Mouse (Mus musculus) thymus, postnatal 0 days (tissue): ENCODE measurements around the gene Hist2h2ac. TPM values are rescaled to one million over a fixed set of nuclear protein-coding genes. Genes with fewer than 3 reads are reported as not detected.
"Not testable (repeated sequence)": the region's sequence is repeated elsewhere in the genome, so short reads cannot be mapped to it uniquely, and the experiment has no call there.

Experiments used
- DNase-seq: peaks from one replicate; pipeline ENCODE4 v3.0.0-alpha.2; 2015; ENCODE audit warnings: low spot score
- polyA plus RNA-seq: library from polyadenylated mRNA; unstranded; fragments of >200 nt; fragmentation: Nextera tagmentation; extraction: Ambion mirVana; gene quantifications from 2 replicates; pipeline ENCODE4 v1.2.1, GENCODE M21; 2015

Gene Hist2h2ac
- 41.4 and 51.6 TPM in 2 replicates for polyA plus RNA-seq

GRCm38 (mm10) chr3:96220765-96221639 is at the start of gene Hist2h2ac, which contains the start of gene Hist2h2be:
Gene Hist2h2ac (minus strand): TSS chr3:96220880.
Gene Hist2h2be (plus strand): TSS chr3:96221119.
- DNase-seq: peak; percentile 97

- peak; percentile 98 for DNase-seq
These were observed 49.1 kb upstream of the Hist2h2ac start, which contains the start of gene Hist2h2bb for GRCm38 (mm10) chr3:96269511-96270474. Gene Hist2h2bb (plus strand): TSS chr3:96269752.

GRCm38 (mm10) chr3:96268776-96269378 is 48.2 kb upstream of the Hist2h2ac start:
- DNase-seq: not testable (repeated sequence)

GRCm38 (mm10) chr3:96268051-96268775 is 47.5 kb upstream of the Hist2h2ac start, which contains the start of gene Hist2h3b:
Gene Hist2h3b (plus strand): TSS chr3:96268654.
- DNase-seq: peak; percentile 87

- no peak for DNase-seq
These were observed 46.9 kb upstream of the Hist2h2ac start for GRCm38 (mm10) chr3:96267541-96267940.

GRCm38 (mm10) chr3:96266132-96266710 is 45.5 kb upstream of the Hist2h2ac start:
- DNase-seq: no peak

GRCm38 (mm10) chr3:96264404-96264949 is 43.8 kb upstream of the Hist2h2ac start:
- DNase-seq: no peak

GRCm38 (mm10) chr3:96263558-96264403 is 43.1 kb upstream of the Hist2h2ac start:
- peak; percentile 50 for DNase-seq

- DNase-seq: peak; percentile 94
These were observed 42.4 kb upstream of the Hist2h2ac start, which contains the start of gene Hist2h4 for GRCm38 (mm10) chr3:96262979-96263550. Gene Hist2h4 (minus strand): TSS chr3:96263311.

GRCm38 (mm10) chr3:96262216-96262875 is 41.7 kb upstream of the Hist2h2ac start:
- peak; percentile 60 for DNase-seq

- no peak for DNase-seq
These were observed 40.9 kb upstream of the Hist2h2ac start for GRCm38 (mm10) chr3:96261623-96262022.

GRCm38 (mm10) chr3:96260220-96260619 is 39.5 kb upstream of the Hist2h2ac start:
- no peak for DNase-seq

- DNase-seq: no peak
These were observed 36.5 kb upstream of the Hist2h2ac start for GRCm38 (mm10) chr3:96257190-96257589.

- DNase-seq: no peak
These were observed 35.4 kb upstream of the Hist2h2ac start for GRCm38 (mm10) chr3:96255926-96256593.

- DNase-seq: no peak
These were observed 34.1 kb upstream of the Hist2h2ac start for GRCm38 (mm10) chr3:96254683-96255355.

GRCm38 (mm10) chr3:96251787-96252186 is 31.1 kb upstream of the Hist2h2ac start:
- DNase-seq: no peak

GRCm38 (mm10) chr3:96250890-96251289 is 30.2 kb upstream of the Hist2h2ac start:
- DNase-seq: no peak
